ENCODE assay signal across 13 mouse cellular contexts in the genomic region with DNA sequence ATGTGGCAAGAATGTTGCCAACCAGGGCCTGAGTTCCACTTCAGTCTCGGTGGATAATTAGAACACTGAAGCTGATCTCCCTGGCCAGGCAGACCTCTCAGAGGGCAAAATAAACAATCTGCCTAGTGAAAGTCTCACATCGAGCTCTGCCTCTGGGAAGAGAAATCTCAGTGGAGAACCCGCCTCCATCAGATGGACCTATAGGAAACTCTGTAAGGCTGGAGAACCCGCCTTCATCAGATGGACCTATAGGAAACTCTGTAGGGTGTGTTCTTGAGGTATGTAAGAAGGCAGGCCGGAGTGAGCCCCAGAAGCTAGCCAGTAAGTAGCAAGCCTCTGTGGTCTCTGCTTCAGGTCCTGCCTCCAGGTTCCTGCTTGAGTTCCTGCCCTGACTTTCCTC.
"Had no signal": no experiment of that assay in that cellular context is flagged by ENCODE, and none has a peak within 500 bp of the region (broad histone marks: within the 10 kb centered on the region; RNA-seq: fewer than 3 reads in every experiment).

No protein-coding gene starts in this region.

- DNase-seq: kidney, postnatal 14 days; left cerebral cortex, postnatal 4 days; lung, embryonic 14.5 days; lung, postnatal 10 days; retina, postnatal 1 day; right cerebral cortex, postnatal 4 days; spleen, adult 18-20 months; thymus, postnatal 4 days had no signal

- H3K36me3 ChIP-seq: liver, embryonic 15.5 days; midbrain, embryonic 15.5 days; neural tube, embryonic 12.5 days had no signal

- H3K27ac ChIP-seq: limb, embryonic 13.5 days; liver, embryonic 15.5 days; midbrain, embryonic 15.5 days; neural tube, embryonic 12.5 days had no signal

- H3K4me1 ChIP-seq: limb, embryonic 13.5 days; midbrain, embryonic 15.5 days; neural tube, embryonic 12.5 days had no signal

- H3K9me3 ChIP-seq: limb, embryonic 13.5 days; liver, embryonic 15.5 days; midbrain, embryonic 15.5 days; neural tube, embryonic 12.5 days had no signal

- ATAC-seq: midbrain, embryonic 15.5 days had no signal

- H3K4me3 ChIP-seq: limb, embryonic 13.5 days; liver, embryonic 15.5 days; megakaryocyte, embryonic 14.5 days; midbrain, embryonic 15.5 days; neural tube, embryonic 12.5 days had no signal

- H3K27me3 ChIP-seq: limb, embryonic 13.5 days; liver, embryonic 15.5 days; midbrain, embryonic 15.5 days; neural tube, embryonic 12.5 days had no signal
